Mouse (Mus musculus): ENCODE measurements around the gene H3f3a.

DNA sequence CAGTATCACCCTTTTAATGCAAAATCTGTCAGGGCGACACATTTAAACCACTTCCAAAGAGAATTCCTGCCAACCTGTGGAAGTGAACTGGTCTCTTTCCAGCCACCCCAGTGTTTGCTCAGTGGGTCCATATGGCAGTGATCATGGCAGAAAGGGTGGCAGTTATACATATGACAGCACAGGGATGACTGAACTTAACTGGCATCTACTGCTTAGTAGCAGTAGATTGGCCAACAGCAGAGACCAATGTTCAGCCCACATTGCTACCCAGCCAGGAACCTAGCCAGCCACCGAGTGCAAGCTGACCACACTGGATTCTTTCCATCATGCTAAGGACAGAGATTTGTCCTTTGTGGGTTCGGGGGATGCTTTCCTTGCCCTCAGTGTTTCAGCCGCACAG, 20.9 kb downstream of the H3f3a start:
- TF ChIP-seq CTCF (IDR thresholded peaks at IDR 0.05; ENCODE audit: low read depth) (no peak), EP300 (IDR thresholded peaks at IDR 0.05; ENCODE audit: low read depth) (no peak)

Data from liver, embryonic 14.5 days (tissue).